Mouse (Mus musculus): ENCODE measurements around the gene AI661453. TPM values are rescaled to one million over a fixed set of nuclear protein-coding genes. Genes with fewer than 3 reads are reported as not detected.
A peak's percentile ranks its signal among the peaks of the same experiment; 100 is the strongest.

The AI661453 gene
- total and polyA plus RNA-seq, 3 experiments, result not detected

DNA sequence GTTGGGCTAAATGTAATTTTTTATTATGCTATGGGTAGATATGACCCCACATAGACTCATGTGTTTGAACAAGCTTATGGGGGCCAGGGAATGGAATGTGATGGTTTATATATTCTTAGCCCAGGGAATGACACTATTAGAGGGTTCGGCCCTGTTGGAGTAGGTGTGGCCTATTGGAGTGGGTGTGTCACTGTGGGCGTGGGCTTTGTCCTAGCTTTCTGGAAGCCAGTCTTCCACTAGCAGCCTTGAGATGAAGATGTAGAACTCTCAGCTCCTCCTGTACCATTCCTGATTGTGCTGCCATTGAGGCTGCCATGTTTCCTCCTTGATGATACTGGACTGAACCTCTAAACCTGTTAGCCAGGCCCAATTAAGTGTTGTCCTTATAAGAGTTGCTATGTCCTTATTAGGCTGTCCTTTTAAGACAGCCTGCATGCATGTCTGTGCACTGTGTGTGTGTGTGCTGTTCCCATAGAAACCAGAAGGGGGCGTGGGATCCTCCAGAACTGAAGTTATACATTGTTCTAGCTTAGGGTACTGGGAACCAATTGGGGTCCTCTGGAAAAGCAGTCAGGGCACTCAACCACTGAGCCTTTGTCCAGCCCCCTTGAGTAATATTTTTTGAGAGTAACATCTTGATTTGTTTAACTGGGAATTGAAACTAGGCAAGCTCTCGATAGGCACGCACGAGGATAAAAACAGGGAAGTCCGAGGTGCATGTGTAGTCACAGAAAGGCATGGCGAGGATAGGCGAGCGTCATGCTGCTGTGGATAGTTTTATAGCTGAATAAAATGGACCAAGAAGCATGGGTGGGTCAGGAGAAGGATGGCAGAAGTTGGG, 28.5 kb upstream of the AI661453 start:
- Histone ChIP-seq H3K27ac (ENCODE audit: insufficient read depth, low read depth) (no peak overlapping the region), H3K4me2 (ENCODE audit: insufficient read depth, low read depth, poor library complexity, severe bottlenecking) (no peak overlapping the region), H3K9me3 (replicated peaks; ENCODE audit: low read length) (no peaks in the 10 kb centered on the region), H3K27me3 (replicated peaks) (peaks cover 41% of the 10 kb centered on the region), H3K4me3 (replicated peaks in 1 of 3; ENCODE audit: low read depth in 2 of 3, low read length in 2 of 3, poor library complexity in 1 of 3) (no peak overlapping the region), H3K79me2 (replicated peaks; ENCODE audit: control insufficient read depth, extremely low read depth, insufficient read depth, poor library complexity, severe bottlenecking) (no peaks in the 10 kb centered on the region), H3K9ac (ENCODE audit: insufficient read depth, low read depth) (no peak overlapping the region), H3K4me1 (ENCODE audit: control insufficient read depth in 1 of 2, insufficient read depth in 2 of 2) (0 out of 4 replicates have a peak, but pooled peaks cover 0 to under 1% of the 10 kb centered on the region in 2 experiments), H3K36me3 (replicated peaks in 1 of 2; ENCODE audit: control insufficient read depth in 1 of 2, insufficient read depth in 1 of 2, low read length in 1 of 2) (no peaks in the 10 kb centered on the region)
- dilution Hi-C loops (cut with MboI; ENCODE audit: extremely low pct_ligation_motif_present, extremely low pct_unique_long_range_greater_than_20kb, low sequenced_read_pairs) (no loop called here), in situ Hi-C loops (cut with MboI; ENCODE audit: low pct_ligation_motif_present, low pct_unique_long_range_greater_than_20kb, low sequenced_read_pairs) (no loop called here)
- TF ChIP-seq IRF4 (IDR thresholded peaks at IDR 0.05; ENCODE audit: low read depth, low read length), result no peak
- TF ChIP-seq UBTF (IDR thresholded peaks at IDR 0.05; ENCODE audit: low read depth, low read length), result no peak
- no peak for TF ChIP-seq E2F4 (IDR thresholded peaks at IDR 0.05; ENCODE audit: insufficient replicate concordance, low read depth, low read length)
- TF ChIP-seq MYC (IDR thresholded peaks at IDR 0.05; ENCODE audit: low read depth, low read length), result no peak
- no peak for TF ChIP-seq PAX5 (IDR thresholded peaks at IDR 0.05; ENCODE audit: low read length)
- TF ChIP-seq MEF2A (IDR thresholded peaks at IDR 0.05; ENCODE audit: borderline replicate concordance, low read depth, low read length), result no peak
- TF ChIP-seq USF1 (IDR thresholded peaks at IDR 0.05; ENCODE audit: low read depth, low read length), result no peak
- no peak for TF ChIP-seq POLR2A (IDR thresholded peaks at IDR 0.05; ENCODE audit: low read depth, low read length)
- TF ChIP-seq CHD2 (IDR thresholded peaks at IDR 0.05; ENCODE audit: low read length), result no peak
- no peak for TF ChIP-seq MAX (IDR thresholded peaks at IDR 0.05; ENCODE audit: low read length)
- no peak for TF ChIP-seq NELFE (IDR thresholded peaks at IDR 0.05; ENCODE audit: low read depth, low read length)
- no peak for TF ChIP-seq POLR2AphosphoS2 (IDR thresholded peaks at IDR 0.05; ENCODE audit: low read depth, low read length)
- no peak for TF ChIP-seq EP300 (IDR thresholded peaks at IDR 0.05; ENCODE audit: low read length)
- TF ChIP-seq RCOR1 (conservative IDR thresholded peaks at IDR 0.05; ENCODE audit: low read depth, low read length), result no peak
- no peak for TF ChIP-seq CTCF (conservative IDR thresholded peaks at IDR 0.05 in 1 of 2, IDR thresholded peaks at IDR 0.05 in 1 of 2; ENCODE audit: low read depth in 2 of 2, low read length in 2 of 2)
- no peak for TF ChIP-seq GABPA (IDR thresholded peaks at IDR 0.05; ENCODE audit: insufficient replicate concordance, low read depth, low read length)
- no peak for DNase-seq (ENCODE audit: extremely low read depth)

DNA sequence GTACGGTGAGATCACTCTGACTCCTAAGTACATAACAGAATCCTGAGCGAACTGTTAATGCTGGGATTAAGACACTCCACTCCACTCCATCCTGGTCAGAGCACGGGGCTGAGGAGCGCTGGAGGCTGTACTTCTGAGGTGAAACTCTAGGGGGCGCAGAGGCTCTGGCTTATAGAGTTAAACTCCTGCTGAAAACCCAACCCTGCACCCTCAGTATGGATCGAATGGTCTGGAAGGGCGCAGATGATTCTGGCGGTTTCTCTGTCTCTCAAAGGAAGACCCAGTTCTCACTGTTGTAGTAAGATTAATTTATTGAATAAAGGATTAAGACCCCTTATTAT, 27.9 kb upstream of the AI661453 start:
- Histone ChIP-seq H3K27me3 (replicated peaks) (peaks cover 43% of the 10 kb centered on the region), H3K4me2 (ENCODE audit: insufficient read depth, low read depth, poor library complexity, severe bottlenecking) (no peak overlapping the region), H3K36me3 (replicated peaks in 1 of 2; ENCODE audit: control insufficient read depth in 1 of 2, insufficient read depth in 1 of 2, low read length in 1 of 2) (no peaks in the 10 kb centered on the region), H3K9me3 (replicated peaks; ENCODE audit: low read length) (no peaks in the 10 kb centered on the region), H3K4me3 (replicated peaks in 1 of 3; ENCODE audit: low read depth in 2 of 3, low read length in 2 of 3, poor library complexity in 1 of 3) (no peak overlapping the region), H3K27ac (ENCODE audit: insufficient read depth, low read depth) (no peak overlapping the region), H3K4me1 (ENCODE audit: control insufficient read depth in 1 of 2, insufficient read depth in 2 of 2) (peaks cover 0 to 2% of the 10 kb centered on the region in 2 experiments; a peak in 1 of 4 replicates), H3K9ac (ENCODE audit: insufficient read depth, low read depth) (no peak overlapping the region), H3K79me2 (replicated peaks; ENCODE audit: control insufficient read depth, extremely low read depth, insufficient read depth, poor library complexity, severe bottlenecking) (no peaks in the 10 kb centered on the region)
- TF ChIP-seq MAX (IDR thresholded peaks at IDR 0.05; ENCODE audit: low read length), result no peak
- TF ChIP-seq POLR2AphosphoS2 (IDR thresholded peaks at IDR 0.05; ENCODE audit: low read depth, low read length), result no peak
- no peak for TF ChIP-seq PAX5 (IDR thresholded peaks at IDR 0.05; ENCODE audit: low read length)
- TF ChIP-seq RAD21 (IDR thresholded peaks at IDR 0.05; ENCODE audit: low read depth, low read length), result peak; percentile 66
- TF ChIP-seq CTCF (conservative IDR thresholded peaks at IDR 0.05 in 1 of 2, IDR thresholded peaks at IDR 0.05 in 1 of 2; ENCODE audit: low read depth in 2 of 2, low read length in 2 of 2), result peak; percentile 72 to 79
- TF ChIP-seq ZKSCAN1 (IDR thresholded peaks at IDR 0.05; ENCODE audit: borderline replicate concordance, low read depth, low read length), result no peak
- TF ChIP-seq SMC3 (IDR thresholded peaks at IDR 0.05; ENCODE audit: low read depth, low read length), result peak; percentile 60
- no peak for TF ChIP-seq CHD2 (IDR thresholded peaks at IDR 0.05; ENCODE audit: low read length)
- no peak for TF ChIP-seq TCF12 (IDR thresholded peaks at IDR 0.05; ENCODE audit: low read depth, low read length)
- TF ChIP-seq CHD1 (IDR thresholded peaks at IDR 0.05; ENCODE audit: low read depth, low read length), result no peak
- no peak for TF ChIP-seq NRF1 (IDR thresholded peaks at IDR 0.05; ENCODE audit: low read depth, low read length)
- TF ChIP-seq GABPA (IDR thresholded peaks at IDR 0.05; ENCODE audit: insufficient replicate concordance, low read depth, low read length), result no peak
- no peak for TF ChIP-seq IRF4 (IDR thresholded peaks at IDR 0.05; ENCODE audit: low read depth, low read length)
- TF ChIP-seq ZMIZ1 (IDR thresholded peaks at IDR 0.05; ENCODE audit: low read depth, low read length), result no peak
- no peak for TF ChIP-seq POLR2A (IDR thresholded peaks at IDR 0.05; ENCODE audit: low read depth, low read length)
- no peak for TF ChIP-seq MXI1 (IDR thresholded peaks at IDR 0.05; ENCODE audit: low read depth, low read length)
- no peak for TF ChIP-seq KAT2A (IDR thresholded peaks at IDR 0.05; ENCODE audit: insufficient replicate concordance, low read length)
- in situ Hi-C loops (cut with MboI; ENCODE audit: low pct_ligation_motif_present, low pct_unique_long_range_greater_than_20kb, low sequenced_read_pairs) (no loop called here), dilution Hi-C loops (cut with MboI; ENCODE audit: extremely low pct_ligation_motif_present, extremely low pct_unique_long_range_greater_than_20kb, low sequenced_read_pairs) (no loop called here)
- DNase-seq (ENCODE audit: extremely low read depth), result peak; percentile 56

Measured in CH12.LX (cell line).